Mouse (Mus musculus) intestine, postnatal 0 days (tissue): Measurements from ENCODE around the gene Ccdc105. TPM values are rescaled to one million over a fixed set of nuclear protein-coding genes. Genes with fewer than 3 reads are reported as not detected.
A peak's percentile ranks its signal among the peaks of the same experiment; 100 is the strongest.

Experiments
- ATAC-seq: fragments of 200-750 bp; cut with Nextera tagmentation; 2 replicates; pipeline ENCODE4 v1.8.0; 2017; ENCODE audit warnings: mild to moderate bottlenecking, moderate TSS enrichment, moderate library complexity
- H3K27ac ChIP-seq: fragments of 300-500 bp; sonication (generic); 2 replicates; pipeline ENCODE4 v1.5.1; 2014; ENCODE audit warnings: mild to moderate bottlenecking, low read depth, low read length, moderate library complexity
- H3K27me3 ChIP-seq: fragments of 300-500 bp; sonication (generic); replicated peaks from 2 replicates; pipeline ENCODE4 v1.6.1; 2014; ENCODE audit warnings: low read length, mixed read lengths; ENCODE audit not compliant: control insufficient read depth, insufficient read depth
- H3K36me3 ChIP-seq: fragments of 300-500 bp; sonication (generic); 2 replicates; pipeline ENCODE4 v1.6.1; 2014; ENCODE audit warnings: mild to moderate bottlenecking, moderate library complexity; ENCODE audit not compliant: control insufficient read depth, insufficient read depth
- H3K4me1 ChIP-seq: fragments of 300-500 bp; sonication (generic); replicated peaks from 2 replicates; pipeline ENCODE4 v1.6.1; 2014; ENCODE audit warnings: antibody characterized with exemption, low read length, mixed read lengths; ENCODE audit not compliant: control insufficient read depth, insufficient read depth
- H3K4me2 ChIP-seq: fragments of 300-500 bp; sonication (generic); replicated peaks from 2 replicates; pipeline ENCODE4 v1.6.1; 2014; ENCODE audit warnings: low read depth, mild to moderate bottlenecking, moderate library complexity
- H3K4me3 ChIP-seq: fragments of 300-500 bp; sonication (generic); 2 replicates; pipeline ENCODE4 v1.5.1; 2014; ENCODE audit warnings: low read depth, low read length
- H3K9ac ChIP-seq: fragments of 300-500 bp; sonication (generic); 2 replicates; pipeline ENCODE4 v1.6.1; 2014; ENCODE audit warnings: mild to moderate bottlenecking, low read depth, low read length
- H3K9me3 ChIP-seq: fragments of 300-500 bp; sonication (generic); 2 replicates; pipeline ENCODE4 v1.6.1; 2016; ENCODE audit warnings: mixed run types; ENCODE audit not compliant: control insufficient read depth
- CTCF ChIP-seq: sonication (generic); IDR thresholded peaks from 2 replicates; pipeline ENCODE4 v1.5.1; 2016; ENCODE audit warnings: low read depth, mild to moderate bottlenecking, control low read depth, antibody characterized with exemption, moderate library complexity
- WGBS: fragments of 180-500 bp; shearing (Covaris S2); extraction: QIAGEN DNeasy Blood & Tissue Kit; methylation state at CpG from one replicate; pipeline ENCODE4 v1.1.7; 2014; 5-methylcytosine and 5-hydroxymethylcytosine counted together
- polyA plus RNA-seq: library from polyadenylated mRNA; unstranded; fragments of >200 nt; fragmentation: Nextera tagmentation; extraction: Ambion mirVana; gene quantifications from 2 replicates; pipeline ENCODE4 v1.2.1, GENCODE M21; 2015

Ccdc105 gene
- polyA plus RNA-seq, 1 experiment from 2014 or later, result not detected

DNA sequence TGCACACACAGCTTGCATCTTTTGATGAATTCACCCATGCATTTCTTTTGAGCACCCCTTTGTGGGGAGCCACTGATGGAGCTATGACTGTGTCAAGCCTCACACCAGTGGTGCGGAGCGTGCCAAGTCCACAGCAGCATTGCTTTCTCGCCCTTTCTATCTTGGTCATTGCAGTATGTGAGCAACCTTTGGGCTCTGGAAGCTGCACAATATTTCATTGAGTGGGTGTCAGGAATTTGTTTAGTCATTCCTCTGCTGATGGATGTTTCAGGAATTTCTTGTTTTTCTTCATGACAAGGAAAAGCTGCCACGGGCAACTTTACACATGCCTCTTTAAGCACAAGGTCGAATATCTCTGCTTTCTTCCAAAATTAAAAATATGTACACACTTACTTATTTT, 30.8 kb downstream of the Ccdc105 start:
- H3K4me2 ChIP-seq, result no peak overlapping the region
- 66% methylated on average over 5 of the region's 5 CpGs for whole genome bisulfite sequencing
- no peak for ATAC-seq

DNA sequence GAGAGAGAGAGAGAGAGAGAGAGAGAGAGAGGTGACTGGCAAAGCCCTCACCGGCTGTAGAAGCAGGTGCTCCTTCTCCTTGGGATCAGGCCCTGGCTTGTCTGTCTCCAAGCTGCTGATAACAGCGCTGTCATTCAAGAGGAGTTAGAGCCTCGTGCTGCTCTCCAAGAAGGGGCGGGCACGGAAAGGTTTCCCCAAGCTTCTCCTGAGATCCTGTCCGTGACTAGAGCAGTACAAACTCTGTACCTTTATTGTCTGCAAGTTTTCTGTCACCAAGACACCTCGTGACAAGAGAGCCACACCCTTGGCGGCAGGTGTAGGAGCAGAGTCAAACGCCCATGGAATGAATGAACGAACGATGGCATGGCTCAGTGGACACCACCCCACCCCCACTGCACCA, 34.8 kb downstream of the Ccdc105 start, which contains the start of gene Casp14:
Gene Casp14 (minus strand): TSS at position 239 of the 400 bp plus-strand sequence.
- H3K9me3 ChIP-seq, result no peaks in the 10 kb centered on the region
- no peaks in the 10 kb centered on the region for H3K27me3 ChIP-seq
- no peaks in the 10 kb centered on the region for H3K36me3 ChIP-seq
- H3K4me3 ChIP-seq, result no peak within 1 kb of the TSS
- 32% methylated on average over 11 of the region's 11 CpGs for WGBS
- peak; percentile 69 for ATAC-seq
- H3K4me1 ChIP-seq, result no peaks in the 10 kb centered on the region
- TF ChIP-seq CTCF, result no peak
- H3K4me2 ChIP-seq, result peak within 1 kb of the TSS; percentile 35; the same call in 1 of the 2 replicates
- H3K9ac ChIP-seq, result no peak within 1 kb of the TSS
- H3K27ac ChIP-seq, result no peak within 1 kb of the TSS

More for the DNA sequence above, 30.8 kb downstream of the Ccdc105 start:
- H3K4me1 ChIP-seq, result no peaks in the 10 kb centered on the region
- no peaks in the 10 kb centered on the region for H3K9me3 ChIP-seq
- no peaks in the 10 kb centered on the region for H3K27me3 ChIP-seq
- H3K4me3 ChIP-seq, result no peak overlapping the region
- no peak overlapping the region for H3K27ac ChIP-seq
- no peak overlapping the region for H3K9ac ChIP-seq
- TF ChIP-seq CTCF, result no peak
- no peaks in the 10 kb centered on the region for H3K36me3 ChIP-seq

DNA sequence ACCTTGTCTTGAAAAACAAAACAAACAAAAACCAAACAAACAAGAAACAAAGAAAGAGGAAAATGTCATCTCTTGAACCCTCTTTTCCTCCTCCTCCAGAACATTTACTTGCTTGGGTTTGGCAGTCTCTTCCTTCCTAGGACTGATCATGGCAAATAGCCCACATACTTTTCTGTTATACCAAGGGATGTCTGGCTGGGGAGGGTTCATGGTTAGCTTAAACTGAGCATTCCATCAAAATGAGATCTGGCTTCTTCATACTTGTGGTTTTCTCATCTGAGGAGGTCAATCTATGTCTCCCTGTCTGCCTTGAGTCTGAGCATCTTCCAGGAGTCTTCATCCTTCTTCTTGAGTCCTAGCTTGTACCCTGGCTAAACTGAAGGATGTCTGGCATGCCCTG, 36.6 kb downstream of the Ccdc105 start:
- TF ChIP-seq CTCF, result no peak
- Histone ChIP-seq H3K9me3 (no peaks in the 10 kb centered on the region), H3K4me1 (no peaks in the 10 kb centered on the region), H3K27me3 (no peaks in the 10 kb centered on the region), H3K4me2 (no peak overlapping the region), H3K36me3 (no peaks in the 10 kb centered on the region), H3K27ac (no peak overlapping the region), H3K4me3 (no peak overlapping the region), H3K9ac (no peak overlapping the region)
- ATAC-seq, result no peak

DNA sequence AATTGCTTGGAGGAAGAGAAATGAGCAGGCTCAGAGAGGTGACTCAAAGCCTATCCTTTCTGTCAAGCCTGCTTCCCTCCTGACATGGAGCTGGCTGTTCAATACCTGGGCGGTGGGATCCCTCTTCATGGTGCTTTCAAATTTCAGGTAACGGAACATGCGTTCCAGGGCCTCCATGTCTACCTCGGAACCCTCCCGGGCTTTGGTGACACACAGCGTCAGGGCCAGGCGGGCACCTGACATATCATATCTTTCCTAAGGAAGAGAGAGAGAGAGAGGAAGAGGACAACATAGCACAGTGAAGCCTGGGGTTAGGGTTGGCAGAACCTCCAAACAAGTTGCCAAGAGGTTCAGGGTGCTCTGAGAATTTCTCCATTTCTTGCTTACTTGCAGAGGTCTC, 37.7 kb downstream of the Ccdc105 start:
- no peaks in the 10 kb centered on the region for H3K9me3 ChIP-seq
- TF ChIP-seq CTCF, result no peak
- no peak overlapping the region for H3K4me3 ChIP-seq
- WGBS, result 92% methylated on average over 7 of the region's 7 CpGs
- H3K27me3 ChIP-seq, result no peaks in the 10 kb centered on the region
- no peaks in the 10 kb centered on the region for H3K4me1 ChIP-seq
- no peaks in the 10 kb centered on the region for H3K36me3 ChIP-seq
- H3K9ac ChIP-seq, result no peak overlapping the region
- ATAC-seq, result no peak
- no peak overlapping the region for H3K4me2 ChIP-seq
- H3K27ac ChIP-seq, result no peak overlapping the region

DNA sequence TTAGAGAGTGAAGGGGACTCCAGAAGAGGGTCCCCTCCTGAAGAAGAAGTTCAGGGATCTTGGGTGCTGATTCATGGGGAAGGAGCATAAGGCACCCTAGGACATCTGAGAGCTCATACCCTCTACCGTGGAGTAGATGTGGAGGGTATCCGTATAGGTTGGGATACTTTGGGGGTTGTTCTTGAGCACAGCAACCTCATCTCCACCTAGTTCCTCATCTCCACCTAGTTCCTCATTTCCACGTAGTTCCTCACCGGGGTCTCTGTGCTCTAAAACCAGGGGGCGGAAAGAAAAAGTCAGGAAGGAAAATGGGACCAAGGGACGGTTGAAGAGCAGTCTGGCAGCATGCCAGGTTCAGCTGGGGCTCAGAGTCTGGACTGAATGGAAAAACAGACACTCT, 38.7 kb downstream of the Ccdc105 start:
- H3K27me3 ChIP-seq, result no peaks in the 10 kb centered on the region
- no peak for TF ChIP-seq CTCF
- no peaks in the 10 kb centered on the region for H3K36me3 ChIP-seq
- H3K4me1 ChIP-seq, result no peaks in the 10 kb centered on the region
- H3K9ac ChIP-seq, result no peak overlapping the region
- H3K4me2 ChIP-seq, result no peak overlapping the region
- H3K9me3 ChIP-seq, result no peaks in the 10 kb centered on the region
- H3K27ac ChIP-seq, result no peak overlapping the region
- no peak for ATAC-seq
- 75% methylated on average over 6 of the region's 6 CpGs for WGBS
- no peak overlapping the region for H3K4me3 ChIP-seq

DNA sequence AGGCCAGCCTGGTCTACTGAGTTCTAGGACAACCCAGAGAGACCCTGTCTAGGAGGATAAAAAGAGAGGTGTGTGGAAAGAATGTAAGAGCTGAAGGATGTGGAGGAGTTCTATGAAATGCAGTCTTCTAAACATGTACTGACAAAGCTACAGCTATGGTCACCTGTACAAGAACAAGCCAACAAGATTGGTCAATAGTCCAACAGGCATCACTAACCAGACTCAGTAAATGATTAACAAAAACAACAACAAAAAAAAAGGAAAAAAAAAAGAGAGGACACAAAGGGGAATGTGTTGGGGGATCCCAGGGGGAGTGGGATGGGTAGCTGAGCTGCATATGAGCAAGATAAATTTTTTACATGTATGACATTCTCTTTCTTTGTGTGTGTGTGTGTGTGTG, 42.2 kb downstream of the Ccdc105 start:
- Histone ChIP-seq H3K27me3 (no peaks in the 10 kb centered on the region), H3K4me2 (no peak overlapping the region), H3K27ac (no peak overlapping the region), H3K9me3 (no peaks in the 10 kb centered on the region), H3K36me3 (no peaks in the 10 kb centered on the region), H3K9ac (no peak overlapping the region), H3K4me1 (no peaks in the 10 kb centered on the region), H3K4me3 (no peak overlapping the region)
- no peak for TF ChIP-seq CTCF
- ATAC-seq, result no peak

DNA sequence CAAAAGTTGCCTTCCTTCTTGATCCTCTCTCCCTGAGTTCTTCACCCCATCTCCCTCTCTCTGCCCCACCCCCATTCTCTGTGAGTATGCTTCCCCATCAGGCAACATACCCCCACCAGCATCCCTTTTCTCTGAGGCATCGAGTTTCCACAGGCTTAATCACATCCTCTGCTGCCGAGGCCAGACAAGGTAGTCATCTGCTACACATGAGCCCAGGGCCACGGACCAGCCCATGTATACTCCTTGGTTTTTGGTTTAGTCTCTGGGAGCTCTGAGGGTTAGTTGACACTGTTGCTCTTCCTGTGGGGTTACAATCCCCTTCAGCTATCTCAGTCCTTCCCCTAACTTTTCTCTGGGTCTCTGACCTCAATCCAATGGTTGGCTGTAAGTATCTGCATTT, 52.0 kb downstream of the Ccdc105 start:
- Histone ChIP-seq H3K36me3 (no peaks in the 10 kb centered on the region), H3K4me1 (no peaks in the 10 kb centered on the region), H3K27me3 (no peaks in the 10 kb centered on the region), H3K9ac (no peak overlapping the region), H3K4me3 (no peak overlapping the region), H3K9me3 (no peaks in the 10 kb centered on the region), H3K4me2 (no peak overlapping the region), H3K27ac (no peak overlapping the region)
- WGBS, result 55% methylated on average over 3 of the region's 3 CpGs
- TF ChIP-seq CTCF, result no peak
- no peak for ATAC-seq

Other genes starting within 250 kb of the Ccdc105 start
- not detected in 2 replicates for gene Olfr1358, start 235.6 kb downstream of the Ccdc105 start, polyA plus RNA-seq
- 92.8 and 96.8 TPM in 2 replicates for gene Ilvbl, start 178.7 kb downstream of the Ccdc105 start, polyA plus RNA-seq
- gene Syde1, start 161.1 kb downstream of the Ccdc105 start, polyA plus RNA-seq, result 6.2 and 6.5 TPM in 2 replicates
- gene Olfr1357, start 135.0 kb downstream of the Ccdc105 start, polyA plus RNA-seq, result not detected in 2 replicates
- gene Casp14, start 34.8 kb downstream of the Ccdc105 start, polyA plus RNA-seq, result 0.10 and 0.30 TPM in 2 replicates
- 0.38 and 0.51 TPM in 2 replicates for gene Slc1a6, start 27.4 kb upstream of the Ccdc105 start, polyA plus RNA-seq
- not detected in 2 replicates for gene Olfr1356, start 99.1 kb upstream of the Ccdc105 start, polyA plus RNA-seq
- gene Olfr1355, start 122.5 kb upstream of the Ccdc105 start, polyA plus RNA-seq, result not detected in 2 replicates
- gene Olfr1354, start 160.1 kb upstream of the Ccdc105 start, polyA plus RNA-seq, result not detected in 2 replicates
- not detected in 2 replicates for gene Olfr8, start 197.6 kb upstream of the Ccdc105 start, polyA plus RNA-seq
- gene Olfr1353, start 210.2 kb upstream of the Ccdc105 start, polyA plus RNA-seq, result not detected in 2 replicates
- not detected in 2 replicates for gene Olfr1352, start 228.0 kb upstream of the Ccdc105 start, polyA plus RNA-seq